Mouse (Mus musculus) mouse embryonic stem cell (cell line): ENCODE data around the gene Ak1.

ENCODE experiments used
- in situ Hi-C, 2 experiments: fragments of 300-500 bp; cut with MboI; formaldehyde crosslinking; loops; 1 replicate in 1 of 2; 3 replicates in 1 of 2; pipeline ENCODE4 v1.14.3; 2019 to 2020; ENCODE audit warnings: low sequenced_read_pairs in 2 of 2, low pct_unique_long_range_greater_than_20kb in 1 of 2, mixed read lengths in 1 of 2; ENCODE audit not compliant: unreplicated experiment in 1 of 2

Gene Ak1

GRCm38 (mm10) chr2:32625212-32625872, 3.8 kb downstream of the Ak1 start:
- in situ Hi-C loops: no loop called here

GRCm38 (mm10) chr2:32625873-32626694, 4.5 kb downstream of the Ak1 start:
- in situ Hi-C loops: no loop called here

- in situ Hi-C loops: no loop called here
Observed at GRCm38 (mm10) chr2:32627266-32628043, 5.9 kb downstream of the Ak1 start.

- in situ Hi-C loops: no loop called here
Observed at GRCm38 (mm10) chr2:32628044-32628550, 6.5 kb downstream of the Ak1 start.

GRCm38 (mm10) chr2:32628729-32629128, 7.2 kb downstream of the Ak1 start:
- in situ Hi-C loops: no loop called here

GRCm38 (mm10) chr2:32629276-32629976, 7.9 kb downstream of the Ak1 start:
- in situ Hi-C loops: no loop called here

- in situ Hi-C loops: loop anchor here in 1 of 2 experiments (10.0 kb wide), 1 partner anchor 55 kb away; no protein-coding TSS in a partner anchor
Observed at GRCm38 (mm10) chr2:32630036-32630435, 8.5 kb downstream of the Ak1 start.

GRCm38 (mm10) chr2:32631046-32631445, 9.5 kb downstream of the Ak1 start:
- in situ Hi-C loops: loop anchor here in 1 of 2 experiments (10.0 kb wide), 1 partner anchor 54 kb away; no protein-coding TSS in a partner anchor

GRCm38 (mm10) chr2:32631737-32632394, 10.3 kb downstream of the Ak1 start:
- in situ Hi-C loops: loop anchor here in 1 of 2 experiments (10.0 kb wide), 1 partner anchor 53 kb away; no protein-coding TSS in a partner anchor

- in situ Hi-C loops: loop anchor here in 1 of 2 experiments (10.0 kb wide), 1 partner anchor 51 kb away; no protein-coding TSS in a partner anchor
Observed at GRCm38 (mm10) chr2:32633660-32634059, 12.1 kb downstream of the Ak1 start.

- in situ Hi-C loops: loop anchor here in 1 of 2 experiments (10.0 kb wide), 1 partner anchor 50 kb away; no protein-coding TSS in a partner anchor
Observed at GRCm38 (mm10) chr2:32634277-32635105, 12.9 kb downstream of the Ak1 start.

GRCm38 (mm10) chr2:32636617-32637016, 15.1 kb downstream of the Ak1 start:
- in situ Hi-C loops: loop anchor here in 1 of 2 experiments (10.0 kb wide), 1 partner anchor 48 kb away; no protein-coding TSS in a partner anchor

- in situ Hi-C loops: loop anchor here in 1 of 2 experiments (10.0 kb wide), 1 partner anchor 47 kb away; no protein-coding TSS in a partner anchor
Observed at GRCm38 (mm10) chr2:32637778-32638281, 16.3 kb downstream of the Ak1 start.

- in situ Hi-C loops: loop anchor here in 1 of 2 experiments (10.0 kb wide), 1 partner anchor 45 kb away; no protein-coding TSS in a partner anchor
Observed at GRCm38 (mm10) chr2:32639632-32640031, 18.1 kb downstream of the Ak1 start.

GRCm38 (mm10) chr2:32640550-32641051, 19.0 kb downstream of the Ak1 start:
- in situ Hi-C loops: no loop called here

GRCm38 (mm10) chr2:32641810-32642209, 20.3 kb downstream of the Ak1 start:
- in situ Hi-C loops: no loop called here
